Mouse (Mus musculus) MEL (cell line): ENCODE results near the gene Trim2.

Experiments used
- CTCF ChIP-seq, 3 experiments: IDR thresholded peaks in 2 of 3; conservative IDR thresholded peaks in 1 of 3; 2 replicates each; pipeline ENCODE4 v1.5.1; 2011 to 2012; ENCODE audit warnings: low read length in 3 of 3, low read depth in 2 of 3, mild to moderate bottlenecking in 2 of 3, improper control_type of control experiment in 1 of 3, inconsistent platforms in 1 of 3, mixed read lengths in 1 of 3, moderate library complexity in 1 of 3; ENCODE audit not compliant: control insufficient read depth in 1 of 3, insufficient read depth in 1 of 3, poor library complexity in 1 of 3, severe bottlenecking in 1 of 3
- E2F4 ChIP-seq: IDR thresholded peaks from 2 replicates; pipeline ENCODE4 v1.6.1; 2011; ENCODE audit warnings: low read depth, low read length, improper control_type of control experiment, borderline replicate concordance
- ELF1 ChIP-seq: IDR thresholded peaks from 2 replicates; pipeline ENCODE4 v1.6.1; 2014; ENCODE audit warnings: low read depth, mild to moderate bottlenecking, inconsistent platforms, low read length, improper control_type of control experiment, moderate library complexity
- EP300 ChIP-seq, 2 experiments: IDR thresholded peaks; 2 replicates each; pipeline ENCODE4 v1.6.1; 2011; ENCODE audit warnings: improper control_type of control experiment in 2 of 2, low read length in 2 of 2, low read depth in 1 of 2, mild to moderate bottlenecking in 1 of 2
- ETS1 ChIP-seq: IDR thresholded peaks from 2 replicates; pipeline ENCODE4 v1.6.1; 2012; ENCODE audit warnings: low read depth, mild to moderate bottlenecking, inconsistent platforms, low read length, improper control_type of control experiment, moderate library complexity
- GABPA ChIP-seq: IDR thresholded peaks from 2 replicates; pipeline ENCODE4 v1.6.1; 2012; ENCODE audit warnings: low read depth, mild to moderate bottlenecking, inconsistent platforms, low read length, improper control_type of control experiment, moderate library complexity
- GATA1 ChIP-seq: IDR thresholded peaks from 2 replicates; pipeline ENCODE4 v1.6.1; 2011; ENCODE audit warnings: low read depth, low read length, improper control_type of control experiment
- MEF2A ChIP-seq: IDR thresholded peaks from 2 replicates; pipeline ENCODE4 v1.6.1; 2014; ENCODE audit warnings: low read depth, mild to moderate bottlenecking, inconsistent platforms, low read length, improper control_type of control experiment; ENCODE audit not compliant: poor library complexity, insufficient replicate concordance, severe bottlenecking; ENCODE audit errors: extremely low read depth
- POLR2A ChIP-seq, 2 experiments: IDR thresholded peaks; 2 replicates each; pipeline ENCODE4 v1.6.1; 2011 to 2012; ENCODE audit warnings: low read length in 2 of 2, mild to moderate bottlenecking in 2 of 2, control low read depth in 1 of 2, improper control_type of control experiment in 1 of 2, low read depth in 1 of 2, moderate library complexity in 1 of 2; ENCODE audit not compliant: control insufficient read depth in 1 of 2, insufficient read depth in 1 of 2, poor library complexity in 1 of 2
- RAD21 ChIP-seq: IDR thresholded peaks from 2 replicates; pipeline ENCODE4 v1.6.1; 2011; ENCODE audit warnings: mild to moderate bottlenecking, low read depth, low read length, improper control_type of control experiment
- RCOR1 ChIP-seq: IDR thresholded peaks from 2 replicates; pipeline ENCODE4 v1.6.1; 2012; ENCODE audit warnings: low read depth, mild to moderate bottlenecking, inconsistent platforms, low read length, improper control_type of control experiment
- TCF12 ChIP-seq: IDR thresholded peaks from 2 replicates; pipeline ENCODE4 v1.6.1; 2014; ENCODE audit warnings: low read depth, mild to moderate bottlenecking, inconsistent platforms, low read length, improper control_type of control experiment, moderate library complexity
- ZC3H11A ChIP-seq: IDR thresholded peaks from 2 replicates; pipeline ENCODE4 v1.6.1; 2012; ENCODE audit warnings: low read depth, mild to moderate bottlenecking, inconsistent platforms, low read length, improper control_type of control experiment

DNA sequence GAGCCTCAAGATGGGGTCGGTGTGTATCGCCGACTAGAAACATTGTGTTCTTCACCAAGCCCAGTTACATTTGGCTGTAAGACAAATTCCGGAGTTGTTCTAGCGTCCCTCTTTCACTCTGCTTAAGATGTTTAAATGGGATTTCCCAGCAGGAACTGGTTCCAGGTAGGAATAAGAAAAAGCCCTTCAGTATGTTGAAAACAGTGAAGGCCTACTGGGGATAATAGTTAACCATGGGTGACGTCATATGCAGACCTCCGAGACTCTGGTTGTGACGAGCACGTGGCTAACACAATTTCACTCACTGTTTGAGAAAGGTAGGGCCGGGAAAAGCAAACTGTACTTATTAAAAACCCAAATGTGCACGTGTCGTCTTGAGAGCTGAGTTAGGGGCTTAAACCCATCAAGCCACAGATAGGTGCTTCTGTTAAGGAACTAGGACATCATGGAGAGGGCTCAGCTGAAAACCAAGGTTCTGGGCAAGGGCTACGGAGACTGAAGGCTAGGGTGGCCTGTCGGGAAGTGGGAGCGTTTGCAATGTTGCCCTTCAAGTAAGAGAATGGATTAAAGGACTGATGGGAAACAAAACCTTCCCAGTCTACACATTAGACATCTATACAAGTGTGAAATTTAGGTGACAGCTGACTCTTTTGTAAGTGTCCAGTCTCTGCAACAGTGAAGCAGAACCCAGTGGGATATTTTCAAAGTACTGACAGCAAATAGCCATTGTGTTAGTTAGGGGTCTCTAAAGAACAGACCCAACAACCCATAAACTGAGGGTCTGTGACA, 761 bp downstream of the Trim2 start:
- no peak for TF ChIP-seq CTCF (IDR thresholded peaks at IDR 0.05 in 2 of 3, conservative IDR thresholded peaks at IDR 0.05 in 1 of 3; ENCODE audit: control insufficient read depth in 1 of 3, insufficient read depth in 1 of 3, low read depth in 2 of 3, low read length in 3 of 3, poor library complexity in 1 of 3, severe bottlenecking in 1 of 3)
- no peak for TF ChIP-seq MEF2A
- TF ChIP-seq POLR2A (IDR thresholded peaks at IDR 0.05; ENCODE audit: control insufficient read depth in 1 of 2, insufficient read depth in 1 of 2, low read depth in 1 of 2, low read length in 2 of 2, poor library complexity in 1 of 2), result no peak
- no peak for TF ChIP-seq ETS1
- TF ChIP-seq TCF12, result no peak
- no peak for TF ChIP-seq RCOR1
- TF ChIP-seq E2F4, result no peak
- TF ChIP-seq EP300 (IDR thresholded peaks at IDR 0.05; ENCODE audit: low read depth in 1 of 2, low read length in 2 of 2), result no peak
- TF ChIP-seq GATA1, result no peak
- TF ChIP-seq GABPA, result no peak
- no peak for TF ChIP-seq ZC3H11A
- no peak for TF ChIP-seq RAD21
- TF ChIP-seq ELF1, result no peak
